Mouse (Mus musculus): ENCODE measurements around the gene Gm49510.

Gene Gm49510

DNA sequence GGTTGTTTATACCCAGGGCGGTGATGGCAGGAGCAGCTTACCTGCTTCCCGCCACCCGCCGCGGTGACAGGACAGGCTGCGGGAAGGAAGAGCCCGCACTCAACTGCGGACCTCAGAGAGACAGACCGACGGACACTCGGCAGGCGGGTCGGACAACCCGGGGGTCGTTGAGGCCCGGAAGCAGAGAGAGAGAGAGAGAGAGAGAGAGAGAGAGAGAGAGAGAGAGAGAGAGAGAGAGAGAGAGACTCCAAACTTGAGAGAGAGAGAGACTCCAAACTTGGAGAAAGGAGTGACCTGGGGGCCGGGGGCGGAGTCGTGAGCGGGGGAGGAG, at the start of gene Gm49510:
Gm49510 (plus strand) TSS at position 259 of the 331 bp plus-strand sequence.
- DNase-seq (ENCODE audit: low read depth, low spot score), result no peak

DNA sequence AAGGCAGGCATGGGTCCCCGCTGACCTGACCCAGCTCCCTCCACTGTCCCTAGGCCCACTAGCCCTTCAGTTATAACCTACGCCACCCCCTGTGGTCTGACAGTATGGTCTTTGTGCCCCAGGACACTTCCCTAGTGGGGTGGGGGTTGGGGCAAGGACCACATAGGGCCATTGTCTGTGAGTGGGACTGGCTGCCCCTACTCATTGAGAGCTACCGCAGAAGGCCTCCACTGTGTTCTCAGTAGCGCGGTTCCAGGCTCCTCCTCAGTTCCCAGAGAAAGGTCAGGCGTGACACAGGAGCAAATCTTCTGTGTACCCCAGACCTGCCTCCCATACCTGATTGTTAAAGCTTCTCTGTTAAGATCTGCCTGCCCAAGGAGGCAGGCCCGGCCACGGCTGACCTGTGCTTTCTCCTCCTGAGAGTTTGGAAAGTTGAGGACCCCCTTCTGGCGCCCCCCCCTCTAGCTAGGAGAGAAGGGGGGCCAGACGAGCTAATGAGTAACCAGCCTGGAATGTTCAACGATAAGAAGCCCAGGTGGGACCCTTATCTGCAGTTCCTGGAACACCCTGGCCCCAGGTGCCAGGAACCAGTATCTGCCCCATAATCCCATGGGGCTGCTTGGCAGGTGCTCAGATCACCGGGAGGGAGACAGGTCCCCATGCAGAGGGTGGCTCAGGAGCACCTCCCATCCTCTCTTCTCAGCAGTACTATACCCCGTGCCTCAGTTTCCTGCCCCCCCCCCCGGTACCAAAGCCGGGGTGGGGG, 49.2 kb upstream of the Gm49510 start:
- DNase-seq (ENCODE audit: low read depth, low spot score), result no peak

DNA sequence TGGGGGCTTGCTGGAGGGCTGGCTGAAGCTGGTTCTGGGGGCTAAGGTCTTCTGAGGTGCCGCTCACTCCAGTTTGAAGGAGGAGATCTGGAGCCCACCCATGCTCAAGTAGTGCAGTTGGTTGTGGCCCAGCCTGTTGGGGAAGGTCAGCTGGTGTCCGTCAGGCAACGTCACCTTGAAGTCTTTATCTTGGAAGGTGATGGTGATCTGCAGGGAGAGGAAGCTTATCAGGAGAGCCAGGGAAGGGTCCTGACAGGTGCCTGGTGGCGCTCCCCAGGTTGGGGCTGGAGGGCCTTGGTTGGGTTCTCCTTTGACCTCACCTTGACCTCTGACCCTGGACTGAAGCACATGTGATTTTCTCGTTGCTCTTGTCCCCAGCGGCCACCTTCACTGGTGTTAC, 48.5 kb upstream of the Gm49510 start:
- no peak for DNase-seq (ENCODE audit: low read depth, low spot score)

DNA sequence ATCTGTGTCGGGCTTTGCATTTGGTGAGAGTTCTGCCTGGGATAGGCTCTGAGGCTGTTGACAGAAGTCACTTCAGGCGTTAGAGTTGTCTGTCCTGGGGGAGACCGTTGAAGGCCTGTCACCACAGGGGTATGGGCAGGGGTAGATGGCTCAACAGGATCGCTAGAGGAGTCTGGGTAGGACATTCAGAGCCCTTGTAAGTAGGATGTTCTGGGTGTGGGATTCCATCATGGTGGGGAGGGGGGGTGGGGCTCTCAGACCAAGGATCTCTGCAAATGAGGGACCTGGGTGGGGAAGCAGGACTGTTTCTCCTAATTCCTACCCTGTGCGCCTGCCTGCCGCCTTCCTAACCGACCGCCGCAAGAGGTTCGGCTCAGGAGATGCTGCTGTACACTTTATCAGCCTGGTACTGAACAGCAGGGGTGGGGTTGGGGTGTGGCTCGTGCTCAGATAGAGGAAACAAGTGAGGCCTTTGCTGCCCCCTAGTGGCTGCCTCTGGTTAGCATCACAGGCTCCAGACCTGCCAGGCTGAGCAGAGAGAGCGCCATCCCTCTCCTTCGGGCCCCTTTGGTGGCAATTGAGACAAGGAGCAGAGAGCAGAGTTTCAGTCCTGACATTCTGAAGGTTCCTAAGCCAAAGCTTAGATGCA, 47.8 kb upstream of the Gm49510 start:
- peak; percentile 94 for DNase-seq (ENCODE audit: low read depth, low spot score)

DNA sequence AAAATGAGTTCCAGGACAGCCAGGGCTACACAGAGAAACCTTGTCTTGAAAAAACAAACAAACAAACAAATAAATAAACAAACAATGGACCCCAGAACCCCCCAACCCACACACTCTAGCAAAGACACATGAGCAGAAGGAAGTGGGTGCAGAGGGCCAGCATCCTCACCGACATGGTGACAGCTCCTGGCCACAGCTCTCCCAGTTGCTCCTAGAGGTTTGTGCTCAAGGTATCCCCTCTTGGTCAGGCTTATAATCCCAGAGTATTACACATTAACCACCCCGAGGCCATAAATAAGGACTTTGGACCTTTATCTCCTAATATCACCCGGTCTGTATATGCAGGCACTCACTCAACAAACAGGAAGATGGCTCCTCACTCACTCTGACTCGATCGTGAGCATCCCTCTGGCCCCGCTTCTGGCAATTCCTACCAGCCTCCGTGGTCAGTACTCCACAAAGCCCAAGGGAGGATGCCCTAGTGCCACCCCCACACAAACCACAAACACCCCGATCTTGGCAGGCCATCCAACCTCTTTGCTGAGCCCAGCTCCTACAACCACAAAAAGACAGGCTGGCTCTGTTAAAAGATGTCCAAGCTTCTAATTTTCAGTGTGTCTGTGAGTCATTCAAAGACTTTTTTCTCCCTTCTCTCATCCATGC, 44.0 kb upstream of the Gm49510 start, which contains the start of gene Lgals2:
Lgals2 (minus strand) TSS at position 227 of the 663 bp plus-strand sequence.
- no peak for DNase-seq (ENCODE audit: low read depth, low spot score)

DNA sequence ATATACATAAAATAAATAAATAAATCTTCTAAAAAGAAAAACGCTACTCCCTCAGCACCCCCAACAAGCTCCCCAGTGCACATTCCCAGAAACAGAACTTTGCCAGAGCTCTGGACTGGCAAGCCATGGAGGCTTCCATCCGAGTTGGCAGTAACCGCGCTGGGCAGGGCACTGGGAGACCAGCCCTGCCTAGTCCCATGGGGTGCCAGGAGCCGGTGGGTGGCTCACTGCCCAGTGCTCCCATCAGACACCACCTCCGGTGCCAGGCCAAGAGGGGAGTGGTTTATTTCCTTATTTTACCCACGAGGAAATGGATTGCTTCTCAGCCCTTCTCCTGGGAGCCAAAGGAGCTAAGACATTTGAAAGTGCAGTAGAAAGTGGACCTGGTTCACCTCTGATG, 42.5 kb upstream of the Gm49510 start:
- DNase-seq (ENCODE audit: low read depth, low spot score), result no peak

DNA sequence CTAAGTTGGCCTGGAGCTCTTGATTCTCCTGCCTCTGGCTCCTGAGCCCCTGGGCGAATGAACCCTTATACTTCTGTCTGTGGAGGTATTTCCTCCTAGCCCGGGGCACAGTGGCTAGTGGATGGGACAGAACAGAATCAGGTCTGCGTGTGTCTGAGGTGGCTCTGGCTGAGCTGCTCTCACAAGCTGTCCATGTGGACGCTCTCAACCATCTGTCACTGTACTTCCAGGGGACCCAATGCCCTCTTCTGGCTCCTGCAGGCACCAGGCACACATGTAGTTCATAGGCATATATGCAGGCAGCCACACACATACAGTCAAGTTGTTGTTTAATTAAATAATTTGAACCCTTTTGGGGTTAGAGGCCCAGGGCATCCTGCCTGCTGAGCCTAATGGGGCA, 40.2 kb upstream of the Gm49510 start:
- no peak for DNase-seq (ENCODE audit: low read depth, low spot score)

DNA sequence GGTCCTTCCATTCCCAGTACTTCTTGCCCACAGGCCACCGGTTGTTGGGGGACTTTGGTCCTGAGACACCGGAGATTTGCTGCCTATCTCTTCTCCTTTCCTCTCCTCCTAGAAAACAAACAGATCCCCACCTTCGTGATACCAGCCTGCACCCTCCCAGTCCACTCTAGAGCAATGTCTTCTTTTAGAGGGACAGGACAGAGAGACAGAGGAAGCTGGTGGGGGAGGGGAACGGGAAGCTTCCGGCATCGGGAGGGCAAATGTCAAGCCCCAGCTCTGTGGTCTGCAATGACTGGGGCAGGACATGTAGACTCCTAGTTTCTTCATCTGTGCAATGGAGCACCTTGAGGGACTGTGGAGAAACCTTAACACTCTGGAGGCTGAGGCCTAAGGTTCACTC, 39.8 kb upstream of the Gm49510 start:
- no peak for DNase-seq (ENCODE audit: low read depth, low spot score)

DNA sequence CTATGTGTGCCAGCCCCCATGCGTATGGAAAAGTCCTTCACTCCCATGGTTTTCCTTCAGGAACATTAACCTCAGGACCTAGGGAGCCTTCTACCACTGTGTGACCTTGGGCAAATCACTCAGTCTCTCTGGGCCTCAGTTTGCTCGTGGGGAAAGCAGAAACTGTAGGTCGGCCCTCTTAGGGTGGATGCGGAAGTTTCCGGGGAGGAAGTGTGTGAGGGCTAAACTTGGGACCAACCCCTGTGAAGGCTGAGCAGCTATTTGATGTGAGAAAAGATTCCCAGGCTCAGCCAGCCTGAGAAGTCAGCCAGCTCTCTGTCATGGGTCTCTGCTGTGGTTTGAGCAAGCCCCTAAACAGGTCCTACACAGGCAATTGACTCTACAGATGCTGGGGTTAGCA, 37.2 kb upstream of the Gm49510 start:
- no peak for DNase-seq (ENCODE audit: low read depth, low spot score)

DNA sequence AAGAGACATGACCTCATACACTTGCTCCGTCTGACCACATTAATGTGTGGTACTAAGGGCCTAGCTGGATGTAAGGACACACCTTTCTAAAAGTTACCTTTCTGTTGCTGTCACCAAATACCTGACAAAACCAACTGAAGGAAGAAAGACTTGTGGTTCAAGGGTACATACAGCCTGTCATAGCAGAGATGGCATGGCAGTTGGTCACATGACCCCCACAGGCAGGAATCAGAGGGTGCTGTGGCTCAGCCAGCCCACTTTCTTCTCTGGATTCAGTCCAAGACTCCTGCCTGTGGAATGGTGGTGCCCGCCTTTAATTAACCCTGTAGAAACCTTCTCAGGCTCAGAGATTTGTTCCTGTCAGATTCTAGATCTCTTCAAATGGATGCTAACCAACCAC, 36.3 kb upstream of the Gm49510 start:
- no peak for DNase-seq (ENCODE audit: low read depth, low spot score)

DNA sequence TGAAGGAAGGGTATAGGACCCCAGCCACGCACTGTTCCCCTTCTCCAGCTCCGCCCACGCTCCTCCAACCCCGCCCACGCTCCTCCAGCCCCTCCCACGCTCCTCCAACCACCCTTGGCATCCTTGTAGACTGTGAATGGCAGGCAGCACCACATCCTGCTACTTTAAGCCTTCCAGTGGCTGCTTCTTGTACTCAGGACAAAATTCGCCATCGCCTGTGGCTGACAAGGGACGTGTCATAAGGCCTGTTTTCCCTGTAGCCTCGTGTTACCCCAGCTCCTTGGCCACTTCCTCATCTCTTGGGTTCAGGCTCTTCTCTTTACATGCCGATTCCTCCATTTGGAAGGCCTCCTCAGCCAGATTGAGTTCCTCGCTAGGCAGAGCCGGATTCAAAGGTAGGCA, 35.6 kb upstream of the Gm49510 start:
- DNase-seq (ENCODE audit: low read depth, low spot score), result peak; percentile 65

DNA sequence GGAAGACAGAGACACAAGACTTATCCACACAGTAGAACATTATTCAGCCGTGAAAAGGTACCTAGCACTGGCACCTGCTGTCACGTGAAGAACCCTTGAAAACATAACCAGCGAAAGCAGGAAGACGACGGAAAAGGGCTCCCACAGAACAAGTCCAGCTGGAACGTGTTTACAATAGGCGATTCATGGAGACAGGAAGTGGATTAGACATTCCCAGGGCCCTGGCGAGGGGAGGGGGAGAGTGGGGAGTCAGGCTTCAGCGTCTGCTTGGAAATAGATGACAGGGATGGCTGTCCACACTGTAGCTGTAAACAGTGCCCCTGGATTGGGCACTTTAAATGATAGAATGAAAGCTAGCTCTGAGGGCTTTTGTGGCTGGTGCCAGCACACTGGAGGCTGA, 31.1 kb upstream of the Gm49510 start:
- peak; percentile 57 for DNase-seq (ENCODE audit: low read depth, low spot score)

DNA sequence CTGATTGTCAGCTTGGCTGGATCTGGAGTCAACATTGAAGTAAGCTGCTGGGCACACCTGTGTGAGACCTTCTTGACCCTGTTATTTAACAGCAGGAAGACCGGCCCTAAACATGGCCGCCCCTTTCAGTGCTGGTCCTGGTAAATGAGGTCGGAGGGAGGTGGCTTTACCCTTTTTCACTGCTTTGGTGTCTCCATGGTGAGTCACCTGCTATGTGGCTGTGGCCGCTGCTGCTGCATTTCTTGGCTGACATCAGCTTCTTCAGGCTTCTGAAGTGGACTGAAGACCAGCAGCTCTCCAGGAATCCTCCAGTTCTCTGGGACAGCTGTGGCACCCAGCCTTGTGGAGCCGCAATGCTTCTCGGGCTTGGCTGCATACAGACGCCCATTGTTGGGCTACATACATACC, 30.6 kb upstream of the Gm49510 start:
- no peak for DNase-seq (ENCODE audit: low read depth, low spot score)

DNA sequence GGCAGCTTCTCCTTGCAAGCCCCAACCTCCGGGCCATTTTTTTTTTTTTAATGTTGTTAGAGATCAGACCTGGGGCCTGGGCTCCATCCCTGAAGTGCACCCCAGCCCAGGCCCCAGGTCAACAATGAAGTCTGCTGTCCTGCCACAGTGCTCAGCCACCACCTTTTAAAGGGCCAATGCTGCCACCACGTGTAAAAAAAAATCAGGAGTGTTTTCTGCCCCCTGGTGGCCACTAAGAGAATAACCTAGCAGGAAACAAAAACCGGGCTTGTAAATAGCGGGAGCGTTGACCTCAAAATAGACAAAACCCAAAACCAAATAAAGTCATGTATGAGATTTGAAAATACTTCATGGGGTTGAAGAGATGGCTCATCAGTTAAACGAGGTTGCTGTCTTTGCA, 29.7 kb upstream of the Gm49510 start:
- peak; percentile 80 for DNase-seq (ENCODE audit: low read depth, low spot score)

DNA sequence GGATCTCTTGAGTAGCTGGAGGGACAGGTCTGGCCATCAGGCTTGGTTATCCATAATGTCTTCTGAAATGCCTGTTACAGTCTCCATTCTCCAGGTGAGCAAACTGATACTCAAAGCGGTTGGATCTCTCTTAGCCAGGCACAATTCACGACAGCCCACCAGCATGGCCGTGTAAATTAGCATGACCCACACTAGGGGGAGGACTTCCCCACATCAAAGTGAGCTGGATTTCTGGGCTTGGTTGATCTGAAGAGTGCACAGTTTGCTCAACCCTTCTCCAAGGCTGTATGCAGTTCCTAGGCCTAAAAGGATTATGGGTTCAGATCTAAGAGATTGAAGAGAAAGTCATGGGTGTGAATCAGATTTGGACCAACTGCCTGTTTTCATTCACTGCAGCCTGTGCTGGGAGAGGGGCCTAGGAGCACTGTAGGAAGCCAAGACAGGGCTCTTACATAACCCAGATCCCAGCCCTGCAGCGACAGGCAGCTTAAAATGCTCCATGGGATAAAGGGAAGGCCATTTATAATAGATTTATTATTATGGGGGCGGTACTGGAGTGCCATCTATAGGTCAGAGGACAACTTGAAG, 27.4 kb upstream of the Gm49510 start:
- no peak for DNase-seq (ENCODE audit: low read depth, low spot score)

DNA sequence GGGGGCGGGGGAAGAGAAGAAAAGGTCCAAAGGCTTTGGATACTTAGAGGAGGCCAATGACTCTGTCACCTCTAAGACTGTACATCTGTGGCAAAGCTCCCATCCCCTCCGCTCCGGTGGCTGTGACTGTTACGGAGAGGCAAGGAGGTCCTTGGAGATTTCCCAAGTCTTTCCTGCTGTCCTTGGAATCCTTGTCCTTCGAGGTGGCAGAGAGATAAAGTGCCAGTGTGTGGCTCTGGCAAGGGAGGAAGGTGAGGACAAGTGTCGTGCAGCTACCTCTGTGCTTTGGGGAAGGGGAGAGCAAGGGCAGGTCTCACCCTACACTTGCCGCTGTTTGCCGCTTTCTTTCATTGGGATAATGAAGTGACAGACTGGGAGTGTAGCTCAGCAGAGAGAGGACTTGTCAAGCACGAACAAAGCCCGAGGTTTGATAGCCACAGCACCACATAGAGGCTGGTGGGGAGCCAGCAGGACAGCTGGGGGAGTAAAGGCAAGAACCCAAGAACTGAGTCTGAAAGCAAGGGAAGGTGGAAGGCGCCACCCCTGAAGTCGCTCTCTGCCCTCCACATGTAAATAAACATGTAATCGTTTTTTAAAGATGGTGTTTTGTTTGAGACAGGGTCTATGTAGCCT, 25.5 kb upstream of the Gm49510 start:
- DNase-seq (ENCODE audit: low read depth, low spot score), result no peak

DNA sequence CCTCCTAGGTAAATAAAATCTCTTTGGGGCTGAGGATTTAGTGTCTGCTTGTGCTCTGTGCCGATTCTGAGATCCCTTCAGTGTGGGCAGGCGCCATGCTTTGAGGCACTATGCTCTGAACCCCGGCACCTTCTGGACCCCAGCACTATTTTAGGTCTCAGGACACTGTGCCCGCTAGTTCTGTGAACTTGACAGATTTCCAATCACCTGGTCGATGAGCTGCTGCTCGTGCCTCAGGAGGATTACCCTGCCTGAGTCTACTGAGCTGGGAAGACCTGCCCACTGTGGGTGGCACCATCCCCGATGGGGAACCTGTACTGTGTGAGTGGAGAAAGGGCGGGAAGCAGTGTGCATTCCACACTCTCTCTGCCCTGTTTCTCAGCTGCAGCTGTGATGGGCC, 24.5 kb upstream of the Gm49510 start:
- no peak for DNase-seq (ENCODE audit: low read depth, low spot score)

DNA sequence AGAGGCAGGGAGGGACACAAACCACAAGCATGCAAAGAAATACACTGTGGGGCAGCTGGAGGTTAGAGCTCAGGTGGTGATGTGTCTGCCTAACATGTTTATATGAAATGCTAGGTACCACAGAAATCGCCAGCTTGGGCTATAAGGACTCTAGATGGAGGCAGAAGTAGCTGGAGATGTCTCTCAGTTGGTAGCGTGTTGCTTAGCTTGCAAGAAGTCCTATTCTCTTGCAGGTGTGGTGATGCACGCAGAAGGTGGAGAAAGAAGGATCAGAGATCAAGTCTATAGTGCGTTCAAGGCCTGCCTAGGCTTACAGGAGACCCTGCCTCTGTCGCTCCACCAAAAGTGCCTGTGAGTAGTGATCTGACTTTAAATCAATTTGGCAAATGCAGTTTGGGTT, 23.9 kb upstream of the Gm49510 start:
- no peak for DNase-seq (ENCODE audit: low read depth, low spot score)

DNA sequence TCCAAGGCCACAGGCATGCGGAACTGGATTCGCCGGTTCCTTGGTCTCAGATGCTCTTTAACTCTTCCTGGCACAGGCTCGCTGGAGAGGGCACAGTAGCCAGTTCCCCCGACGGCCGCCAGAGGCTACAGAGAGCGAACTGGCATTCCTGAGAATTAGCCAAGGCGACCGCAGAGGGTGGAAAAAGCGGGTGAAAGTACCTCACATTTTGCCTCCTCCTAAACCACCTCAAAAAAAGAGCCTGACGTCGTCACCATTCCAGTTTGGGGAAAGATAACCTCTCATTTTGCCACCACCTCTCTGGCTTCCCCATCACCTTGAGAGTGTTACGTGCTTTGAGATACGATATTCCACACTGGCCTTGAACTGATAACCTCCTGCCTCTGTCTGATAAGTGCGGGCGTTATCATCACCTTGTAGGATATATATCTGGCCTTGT, 23.2 kb upstream of the Gm49510 start:
- peak; percentile 89 for DNase-seq (ENCODE audit: low read depth, low spot score)

DNA sequence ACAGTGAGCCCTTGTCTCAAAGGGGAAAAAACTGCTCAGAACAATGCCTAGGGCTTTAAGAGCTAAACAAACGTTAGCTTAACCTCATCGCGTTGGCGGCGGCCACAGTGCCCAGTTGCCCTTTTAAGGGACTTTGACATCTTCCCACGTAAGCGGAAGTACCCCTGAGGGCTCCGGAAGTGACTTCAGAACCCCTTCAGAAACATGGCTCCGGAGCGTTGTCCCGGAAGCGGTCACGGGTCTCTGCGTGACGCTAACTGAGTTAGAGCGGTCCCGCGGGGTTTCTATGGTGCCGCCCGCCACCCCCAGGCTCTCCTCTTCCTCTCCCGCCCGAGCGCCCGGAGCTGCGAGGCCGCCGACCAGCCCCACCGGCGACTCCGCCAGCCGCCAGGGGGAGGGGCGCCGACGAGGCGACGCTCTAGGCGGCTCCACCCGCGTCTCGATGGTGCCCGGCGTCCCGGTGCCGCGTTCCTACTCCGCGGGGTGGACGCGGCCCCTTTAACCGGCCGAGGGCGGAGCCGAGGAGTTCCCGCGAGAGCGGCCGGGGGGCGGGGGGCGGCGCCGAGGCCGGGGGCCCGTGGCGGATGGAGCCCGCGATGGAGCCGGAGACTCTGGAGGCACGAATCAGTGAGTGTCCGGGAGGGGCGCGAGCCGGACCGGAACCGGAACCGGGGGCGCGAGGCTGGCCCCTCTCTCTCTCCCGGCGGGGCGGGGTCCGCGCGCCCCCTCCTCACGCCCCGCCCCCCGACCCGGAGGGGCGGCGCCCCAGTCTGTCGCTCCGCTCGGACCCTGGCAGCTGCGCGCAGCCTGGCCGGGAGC, 22.3 kb upstream of the Gm49510 start, which contains the start of gene Gga1:
Gga1 (plus strand) TSS at position 200 of the 819 bp plus-strand sequence.
- peak; percentile 97 for DNase-seq (ENCODE audit: low read depth, low spot score)

DNA sequence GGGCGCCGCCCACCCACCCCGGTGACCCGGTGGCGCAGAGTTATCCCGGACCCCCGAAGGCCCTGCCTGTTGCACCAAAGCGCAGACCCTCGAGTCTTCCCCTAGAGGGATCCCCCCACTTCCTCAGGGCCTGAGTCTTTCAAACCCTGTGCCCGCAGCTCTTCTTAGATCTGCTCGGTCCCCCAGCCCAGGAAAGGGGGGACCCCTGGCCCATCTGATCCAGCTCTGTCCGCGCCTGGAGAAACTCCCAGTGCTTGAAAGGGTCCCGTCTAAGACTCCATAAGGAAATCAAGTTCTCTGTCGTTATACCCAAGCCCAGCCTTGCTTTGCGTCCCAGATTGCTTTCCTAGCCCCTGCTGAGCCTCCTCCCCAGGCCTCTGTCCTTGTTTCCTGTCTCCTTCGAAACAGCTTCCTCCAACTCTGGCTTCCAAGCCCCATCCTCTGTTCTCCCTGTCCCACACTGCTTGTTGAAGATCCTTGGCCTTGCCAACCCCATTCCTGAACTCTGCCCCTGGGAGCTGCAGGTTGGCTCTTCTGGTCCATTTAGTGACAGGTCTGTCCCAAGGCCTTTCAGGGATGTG, 21.6 kb upstream of the Gm49510 start:
- DNase-seq (ENCODE audit: low read depth, low spot score), result peak; percentile 46

Measured in R1 (cell line).